Mouse (Mus musculus) spleen, postnatal 36 days (tissue): ENCODE data around the gene U2af1l4.

ENCODE experiments used
- DNase-seq, 2 experiments: peaks; one replicate each; pipeline ENCODE4 v3.0.0; 2022; ENCODE audit warnings: low spot score in 2 of 2, mixed read lengths in 1 of 2

The U2af1l4 gene

GRCm38 (mm10) chr7:30552102-30553020 lies 10.7 kb upstream of the U2af1l4 start, which contains the start of the genes Hspb6 and Proser3:
Gene Hspb6 (plus strand): TSS chr7:30552178.
Gene Proser3 (minus strand): TSS chr7:30552299.
- DNase-seq: peak; percentile 95 to 98

GRCm38 (mm10) chr7:30553021-30553589 lies 10.0 kb upstream of the U2af1l4 start:
- no peak for DNase-seq

- DNase-seq: no peak
Measured at GRCm38 (mm10) chr7:30553810-30554584, 9.1 kb upstream of the U2af1l4 start.

GRCm38 (mm10) chr7:30556894-30557536 lies 6.1 kb upstream of the U2af1l4 start:
- DNase-seq: no peak

GRCm38 (mm10) chr7:30557901-30558514 lies 5.1 kb upstream of the U2af1l4 start:
- DNase-seq: no peak

GRCm38 (mm10) chr7:30558656-30559442 lies 4.3 kb upstream of the U2af1l4 start:
- DNase-seq: no peak

GRCm38 (mm10) chr7:30559443-30559954 lies 3.6 kb upstream of the U2af1l4 start, which contains the start of gene Lin37:
Gene Lin37 (minus strand): TSS chr7:30559838.
- peak; percentile 97 to 98 for DNase-seq

GRCm38 (mm10) chr7:30560296-30560695 lies 2.8 kb upstream of the U2af1l4 start:
- DNase-seq: no peak

- DNase-seq: peak in 1 of 2 experiments; percentile 32
Measured at GRCm38 (mm10) chr7:30562526-30563116, 480 bp upstream of the U2af1l4 start.

- DNase-seq: peak; percentile 48 to 58
Measured at GRCm38 (mm10) chr7:30563906-30564280, 792 bp downstream of the U2af1l4 start.

- DNase-seq: no peak
Measured at GRCm38 (mm10) chr7:30564970-30565571, 2.0 kb downstream of the U2af1l4 start, which contains the start of gene Igflr1. Gene Igflr1 (plus strand): TSS chr7:30565427.

- DNase-seq: no peak
Measured at GRCm38 (mm10) chr7:30566033-30566432, 2.9 kb downstream of the U2af1l4 start.

- no peak for DNase-seq
Measured at GRCm38 (mm10) chr7:30567555-30567954, 4.5 kb downstream of the U2af1l4 start.

- DNase-seq: no peak
Measured at GRCm38 (mm10) chr7:30572389-30572788, 9.3 kb downstream of the U2af1l4 start.

GRCm38 (mm10) chr7:30572969-30573368 lies 9.9 kb downstream of the U2af1l4 start:
- DNase-seq: peak; percentile 52 to 67

- no peak for DNase-seq
Measured at GRCm38 (mm10) chr7:30579950-30580349, 16.8 kb downstream of the U2af1l4 start.

- DNase-seq: no peak
Measured at GRCm38 (mm10) chr7:30581547-30581946, 18.4 kb downstream of the U2af1l4 start.

- DNase-seq: no peak
Measured at GRCm38 (mm10) chr7:30584339-30584738, 21.2 kb downstream of the U2af1l4 start.

- DNase-seq: no peak
Measured at GRCm38 (mm10) chr7:30585170-30585569, 22.1 kb downstream of the U2af1l4 start.
